Mouse (Mus musculus): ENCODE data around the gene Cd160. TPM values are rescaled to one million over a fixed set of nuclear protein-coding genes. Genes with fewer than 3 reads are reported as not detected.

Cd160 gene
- 0.87 TPM for polyA plus RNA-seq (2014; fragmentation: Illumina TruSeq; extraction: RNeasy Lipid Tissue Mini Kit (QIAGEN cat#74804); ENCODE audit: insufficient read depth, low read depth, low replicate concordance)

DNA sequence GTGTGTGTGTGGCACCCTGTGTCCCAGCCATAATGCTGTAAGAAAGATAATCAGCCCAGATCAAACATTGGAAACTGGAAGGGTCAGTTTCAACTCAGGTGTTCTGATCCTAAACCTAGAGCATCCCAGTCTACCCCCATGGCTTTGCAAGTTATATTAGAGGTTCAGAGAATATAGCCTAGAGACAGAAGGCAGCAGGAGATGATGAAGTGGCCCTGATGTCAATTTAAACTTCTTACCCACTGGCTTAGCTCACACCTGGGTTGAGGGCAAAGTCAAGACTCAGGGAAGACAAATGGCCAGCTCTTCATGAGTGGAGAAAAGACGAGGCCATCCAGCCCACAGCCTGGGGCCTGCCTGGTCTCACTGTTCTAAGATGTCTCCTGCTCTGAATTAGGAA lies at the start of gene Cd160, which contains the start of gene Pdzk1:
Cd160 (minus strand) TSS at position 368 of the 400 bp plus-strand sequence.
Pdzk1 (plus strand) TSS at position 301 of the 400 bp plus-strand sequence.

Other genes with a start within 250 kb of the Cd160 start
- gene Polr3gl, start 235.2 kb downstream of the Cd160 start, polyA plus RNA-seq (2014; fragmentation: Illumina TruSeq; extraction: RNeasy Lipid Tissue Mini Kit (QIAGEN cat#74804); ENCODE audit: insufficient read depth, low read depth, low replicate concordance), result 42.5 TPM
- not detected for gene Ankrd34a, start 232.7 kb downstream of the Cd160 start, polyA plus RNA-seq (2014; fragmentation: Illumina TruSeq; extraction: RNeasy Lipid Tissue Mini Kit (QIAGEN cat#74804); ENCODE audit: insufficient read depth, low read depth, low replicate concordance)
- gene Lix1l, start 228.2 kb downstream of the Cd160 start, polyA plus RNA-seq (2014; fragmentation: Illumina TruSeq; extraction: RNeasy Lipid Tissue Mini Kit (QIAGEN cat#74804); ENCODE audit: insufficient read depth, low read depth, low replicate concordance), result 23.9 TPM
- gene Rbm8a, start 199.4 kb downstream of the Cd160 start, polyA plus RNA-seq (2014; fragmentation: Illumina TruSeq; extraction: RNeasy Lipid Tissue Mini Kit (QIAGEN cat#74804); ENCODE audit: insufficient read depth, low read depth, low replicate concordance), result 73.2 TPM
- 23.0 TPM for gene Pex11b, start 194.0 kb downstream of the Cd160 start, polyA plus RNA-seq (2014; fragmentation: Illumina TruSeq; extraction: RNeasy Lipid Tissue Mini Kit (QIAGEN cat#74804); ENCODE audit: insufficient read depth, low read depth, low replicate concordance)
- gene Gm42957, start 193.9 kb downstream of the Cd160 start, polyA plus RNA-seq (2014; fragmentation: Illumina TruSeq; extraction: RNeasy Lipid Tissue Mini Kit (QIAGEN cat#74804); ENCODE audit: insufficient read depth, low read depth, low replicate concordance), result not detected
- gene Itga10, start 183.8 kb downstream of the Cd160 start, polyA plus RNA-seq (2014; fragmentation: Illumina TruSeq; extraction: RNeasy Lipid Tissue Mini Kit (QIAGEN cat#74804); ENCODE audit: insufficient read depth, low read depth, low replicate concordance), result 0.81 TPM
- 0.77 TPM for gene Ankrd35, start 159.2 kb downstream of the Cd160 start, polyA plus RNA-seq (2014; fragmentation: Illumina TruSeq; extraction: RNeasy Lipid Tissue Mini Kit (QIAGEN cat#74804); ENCODE audit: insufficient read depth, low read depth, low replicate concordance)
- 13.8 TPM for gene Pias3, start 133.0 kb downstream of the Cd160 start, polyA plus RNA-seq (2014; fragmentation: Illumina TruSeq; extraction: RNeasy Lipid Tissue Mini Kit (QIAGEN cat#74804); ENCODE audit: insufficient read depth, low read depth, low replicate concordance)
- gene Nudt17, start 120.8 kb downstream of the Cd160 start, polyA plus RNA-seq (2014; fragmentation: Illumina TruSeq; extraction: RNeasy Lipid Tissue Mini Kit (QIAGEN cat#74804); ENCODE audit: insufficient read depth, low read depth, low replicate concordance), result 3.0 TPM
- 13.1 TPM for gene Polr3c, start 101.7 kb downstream of the Cd160 start, polyA plus RNA-seq (2014; fragmentation: Illumina TruSeq; extraction: RNeasy Lipid Tissue Mini Kit (QIAGEN cat#74804); ENCODE audit: insufficient read depth, low read depth, low replicate concordance)
- gene Rnf115, start 101.7 kb downstream of the Cd160 start, polyA plus RNA-seq (2014; fragmentation: Illumina TruSeq; extraction: RNeasy Lipid Tissue Mini Kit (QIAGEN cat#74804); ENCODE audit: insufficient read depth, low read depth, low replicate concordance), result 23.2 TPM
- gene Pdzk1, start 67 bp downstream of the Cd160 start, polyA plus RNA-seq (2014; fragmentation: Illumina TruSeq; extraction: RNeasy Lipid Tissue Mini Kit (QIAGEN cat#74804); ENCODE audit: insufficient read depth, low read depth, low replicate concordance), result not detected
- 29.2 TPM for gene Gja5, start 75.3 kb upstream of the Cd160 start, polyA plus RNA-seq (2014; fragmentation: Illumina TruSeq; extraction: RNeasy Lipid Tissue Mini Kit (QIAGEN cat#74804); ENCODE audit: insufficient read depth, low read depth, low replicate concordance)
- 5.4 TPM for gene Gpr89, start 76.0 kb upstream of the Cd160 start, polyA plus RNA-seq (2014; fragmentation: Illumina TruSeq; extraction: RNeasy Lipid Tissue Mini Kit (QIAGEN cat#74804); ENCODE audit: insufficient read depth, low read depth, low replicate concordance)
- not detected for gene Gja8, start 96.7 kb upstream of the Cd160 start, polyA plus RNA-seq (2014; fragmentation: Illumina TruSeq; extraction: RNeasy Lipid Tissue Mini Kit (QIAGEN cat#74804); ENCODE audit: insufficient read depth, low read depth, low replicate concordance)

All from lung, adult 10 weeks (tissue).